Mouse (Mus musculus) thymus, postnatal 10 days (tissue): ENCODE results near the gene Bola3.
"Not testable (repeated sequence)": the region's sequence is repeated elsewhere in the genome, so short reads cannot be mapped to it uniquely, and the experiment has no call there.

ENCODE experiments used
- DNase-seq, 2 experiments: peaks; one replicate each; pipeline ENCODE4 v3.0.0; 2021; ENCODE audit warnings: low spot score in 2 of 2

The Bola3 gene

GRCm38 (mm10) chr6:83348873-83349272, at the start of gene Bola3:
TSS of gene Bola3 (plus strand) at chr6:83349147.
- DNase-seq, result no peak

GRCm38 (mm10) chr6:83300447-83301229, 48.3 kb upstream of the Bola3 start:
- DNase-seq, result no peak

GRCm38 (mm10) chr6:83301294-83301693, 47.7 kb upstream of the Bola3 start:
- DNase-seq, result no peak

- no peak for DNase-seq
Measured at GRCm38 (mm10) chr6:83302264-83302663, 46.7 kb upstream of the Bola3 start.

- DNase-seq, result no peak
Measured at GRCm38 (mm10) chr6:83309017-83309416, 39.9 kb upstream of the Bola3 start.

GRCm38 (mm10) chr6:83311206-83311605, 37.7 kb upstream of the Bola3 start:
- no peak for DNase-seq

GRCm38 (mm10) chr6:83312021-83312420, 36.9 kb upstream of the Bola3 start:
- DNase-seq, result no peak

- no peak for DNase-seq
Measured at GRCm38 (mm10) chr6:83312514-83312913, 36.4 kb upstream of the Bola3 start.

GRCm38 (mm10) chr6:83315293-83315692, 33.7 kb upstream of the Bola3 start:
- no peak for DNase-seq

- DNase-seq, result no peak
Measured at GRCm38 (mm10) chr6:83316022-83316421, 32.9 kb upstream of the Bola3 start.

- DNase-seq, result peak; percentile 92 to 93
Measured at GRCm38 (mm10) chr6:83317108-83317741, 31.7 kb upstream of the Bola3 start.

GRCm38 (mm10) chr6:83321927-83322326, 27.0 kb upstream of the Bola3 start:
- no peak for DNase-seq

GRCm38 (mm10) chr6:83322794-83323193, 26.2 kb upstream of the Bola3 start:
- no peak for DNase-seq

- no peak for DNase-seq
Measured at GRCm38 (mm10) chr6:83323652-83324419, 25.1 kb upstream of the Bola3 start.

- DNase-seq, result peak; percentile 90 to 92
Measured at GRCm38 (mm10) chr6:83325525-83326393, 23.2 kb upstream of the Bola3 start, which contains the start of the genes Mthfd2 and Mob1a. TSS of gene Mthfd2 (minus strand) at chr6:83325908. TSS of gene Mob1a (plus strand) at chr6:83326016.

GRCm38 (mm10) chr6:83326394-83326736, 22.6 kb upstream of the Bola3 start:
- no peak for DNase-seq

- DNase-seq, result no peak
Measured at GRCm38 (mm10) chr6:83326761-83327160, 22.2 kb upstream of the Bola3 start.

GRCm38 (mm10) chr6:83327591-83328190, 21.3 kb upstream of the Bola3 start:
- no peak for DNase-seq

GRCm38 (mm10) chr6:83341387-83341786, 7.6 kb upstream of the Bola3 start:
- no peak for DNase-seq

- no peak for DNase-seq
Measured at GRCm38 (mm10) chr6:83342957-83343356, 6.0 kb upstream of the Bola3 start.

GRCm38 (mm10) chr6:83345285-83345684, 3.7 kb upstream of the Bola3 start:
- not testable (repeated sequence) for DNase-seq
